Mouse (Mus musculus): Measurements from ENCODE around the gene Elovl7.

DNA sequence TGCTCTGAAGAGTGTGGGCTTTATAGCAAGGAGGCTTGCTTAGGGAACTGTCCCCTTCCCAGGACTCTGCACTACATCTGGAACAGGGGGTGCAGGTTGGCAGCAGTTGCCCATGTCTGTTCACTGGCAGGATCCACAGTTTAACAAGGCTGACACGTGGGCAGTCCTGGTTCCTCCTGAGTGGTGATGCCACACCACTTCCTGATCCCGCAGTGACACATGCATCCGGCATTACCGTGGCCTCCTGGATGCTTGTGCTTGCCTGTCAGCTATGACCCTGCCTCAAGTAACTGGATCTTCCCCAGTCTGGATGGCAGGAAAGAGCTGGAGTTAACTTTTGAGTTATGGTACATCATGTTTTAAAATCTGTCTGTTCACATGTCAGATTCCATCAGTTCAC is 26.2 kb upstream of the Elovl7 start:
- TF ChIP-seq POLR2A (IDR thresholded peaks at IDR 0.05; ENCODE audit: borderline replicate concordance, low read depth, low read length) (no peak), CTCF (IDR thresholded peaks at IDR 0.05; ENCODE audit: low read depth, low read length) (no peak)

Measured in bone marrow macrophage, adult 2 months (primary cell).